Comparison of ENCODE assay signal across 9 mouse cellular contexts in the genomic region with DNA sequence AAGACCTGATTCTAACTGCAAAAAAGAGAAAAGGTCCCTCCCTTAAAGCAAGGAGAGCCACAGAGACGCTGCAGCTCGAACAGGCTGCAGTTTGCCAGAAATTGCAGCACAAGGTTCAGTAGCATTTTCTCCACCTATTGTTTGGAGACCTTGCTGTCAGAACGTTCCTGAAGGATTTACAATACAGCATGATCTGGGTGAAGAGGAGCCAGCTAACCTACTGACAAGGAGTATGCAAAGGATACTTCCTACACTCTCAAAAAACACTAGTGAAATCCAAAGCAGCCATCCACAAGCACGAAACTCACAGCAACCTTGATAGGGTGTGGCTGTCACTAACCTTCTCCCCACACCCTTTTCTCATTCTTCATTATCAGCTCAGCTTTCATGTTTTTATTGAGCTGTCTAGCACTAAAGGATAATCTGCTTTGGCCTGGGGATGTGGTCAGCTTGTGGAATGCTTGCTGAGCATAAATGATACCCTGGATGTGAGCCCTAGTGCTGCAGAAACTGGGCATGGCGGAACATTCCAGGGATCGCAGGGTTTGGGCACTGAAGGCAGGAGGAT.
DNase-seq lines count a peak whose midpoint lies in the region; ATAC-seq and TF ChIP-seq lines count a peak whose summit lies in the region.
"Had no signal": no experiment of that assay in that cellular context is flagged by ENCODE, and none has a peak within 500 bp of the region (broad histone marks: within the 10 kb centered on the region; RNA-seq: fewer than 3 reads in every experiment).

No protein-coding gene starts in this region.

- peaks cover 8% of the 10 kb centered on the region; the same call in 1 of the 2 replicates for H3K4me1 ChIP-seq in kidney, adult 2 months (ENCODE audit: control insufficient read depth, insufficient read depth, low read length)
- peaks cover 31% of the 10 kb centered on the region for H3K4me1 ChIP-seq in heart, embryonic 16.5 days (ENCODE audit: control insufficient read depth, insufficient read depth, low read length)

- no peak for TF ChIP-seq CTCF in kidney, adult 2 months (conservative IDR thresholded peaks at IDR 0.05; ENCODE audit: insufficient read depth, insufficient read length, low read depth, low read length)

- peak overlapping the region; percentile 48 for H3K9ac ChIP-seq in heart, embryonic 16.5 days (ENCODE audit: low read length)

- no peak for DNase-seq in kidney, adult 2 months
- DNase-seq in kidney, postnatal 14 days = no peak
- peak; percentile 58 for DNase-seq in cerebellum, adult 9-11 months
- no peak for DNase-seq in layer of hippocampus, adult 8-10 months (ENCODE audit: low spot score in 2 of 2)
- no peak for DNase-seq in frontal cortex, postnatal 10 days (ENCODE audit: low spot score in 2 of 2)
- DNase-seq in ovary, adult 18-20 months (ENCODE audit: low spot score) = no peak
- DNase-seq: thymus, adult 2 months had no signal

- no peaks in the 10 kb centered on the region for H3K9me3 ChIP-seq in heart, embryonic 16.5 days (replicated peaks; ENCODE audit: control insufficient read depth, low read length)

- 48% methylated on average over 6 of the region's 6 CpGs for WGBS in kidney, adult 2 months
- 20% methylated on average over 6 of the region's 6 CpGs for WGBS in heart, embryonic 16.5 days

- H3K36me3 ChIP-seq in kidney, adult 2 months (ENCODE audit: control insufficient read depth, insufficient read depth, low read length) = no peaks in the 10 kb centered on the region
- no peaks in the 10 kb centered on the region for H3K36me3 ChIP-seq in heart, embryonic 16.5 days (ENCODE audit: control insufficient read depth, insufficient read depth)

- H3K4me3 ChIP-seq in kidney, adult 2 months (ENCODE audit: insufficient read depth, low read depth, low read length) = no peak overlapping the region
- peak overlapping the region; percentile 11 for H3K4me3 ChIP-seq in heart, embryonic 16.5 days (ENCODE audit: low read length)

- TF ChIP-seq POLR2A in kidney, adult 2 months (IDR thresholded peaks at IDR 0.05; ENCODE audit: low read depth, low read length) = no peak

- peak; percentile 50 for ATAC-seq in heart, embryonic 16.5 days (replicated peaks; ENCODE audit: extremely low read depth, insufficient read depth, low FRiP score)
- ATAC-seq in megakaryocyte progenitor cell, adult 5-6 weeks (replicated peaks; ENCODE audit: poor library complexity) = 0 out of 2 replicates have a peak, but pooled peaks have one; percentile 15

- peak overlapping the region; percentile 59 for H3K4me2 ChIP-seq in heart, embryonic 16.5 days (ENCODE audit: low read depth, low read length)

- peak overlapping the region; percentile 55 for H3K27ac ChIP-seq in kidney, adult 2 months (ENCODE audit: insufficient read depth, low read depth, low read length)
- peak overlapping the region; percentile 94 for H3K27ac ChIP-seq in heart, embryonic 16.5 days (ENCODE audit: low read length)

- H3K27me3 ChIP-seq in kidney, adult 2 months (replicated peaks; ENCODE audit: control insufficient read depth, insufficient read depth, low read length) = no peaks in the 10 kb centered on the region
- no peaks in the 10 kb centered on the region for H3K27me3 ChIP-seq in heart, embryonic 16.5 days (ENCODE audit: control insufficient read depth, insufficient read depth, low read length)
